Mouse (Mus musculus) NIH3T3 (cell line): Measurements from ENCODE around the gene Ncbp3.

Experiments used
- DNase-seq: peaks from one replicate; pipeline ENCODE4 v3.0.0-alpha.2; 2012; ENCODE audit warnings: low read depth

Ncbp3 gene

DNA sequence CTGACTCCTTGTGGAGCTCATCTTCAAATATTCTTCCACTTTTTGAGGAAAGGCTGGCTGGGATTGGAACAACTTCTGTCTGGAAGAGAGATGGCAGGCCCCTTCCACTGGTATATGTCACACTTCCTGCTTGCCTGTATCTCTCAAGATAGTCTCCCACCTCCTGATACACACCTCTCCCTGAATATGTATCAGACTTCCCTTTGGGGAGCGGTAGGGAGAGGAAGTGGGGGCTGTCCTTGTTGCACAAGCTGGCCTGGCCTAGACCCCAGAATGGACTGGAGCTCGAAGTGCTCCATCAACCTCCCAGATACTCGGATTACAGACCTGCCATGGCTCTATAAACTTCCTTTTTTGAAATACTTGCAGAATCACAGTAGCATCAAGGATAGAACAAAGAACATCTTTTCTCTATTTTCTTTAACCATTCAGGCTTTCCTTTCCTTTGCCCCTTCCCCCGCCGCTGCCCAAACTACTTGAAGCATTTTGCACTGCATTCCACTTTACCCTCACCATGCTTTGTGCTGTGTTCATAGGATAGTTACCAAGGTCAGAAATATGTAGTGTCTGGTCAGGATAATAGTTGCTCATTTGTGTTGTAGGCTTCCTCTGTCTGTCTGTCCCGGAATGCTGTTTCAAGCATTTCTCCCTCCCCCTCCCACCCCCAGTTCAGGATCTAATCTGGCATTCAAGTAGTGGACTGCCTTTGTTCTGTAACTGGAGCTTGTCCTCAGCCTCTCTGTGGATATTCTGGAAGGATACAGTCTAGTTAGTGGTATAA lies 40.3 kb downstream of the Ncbp3 start:
- DNase-seq, result no peak

DNA sequence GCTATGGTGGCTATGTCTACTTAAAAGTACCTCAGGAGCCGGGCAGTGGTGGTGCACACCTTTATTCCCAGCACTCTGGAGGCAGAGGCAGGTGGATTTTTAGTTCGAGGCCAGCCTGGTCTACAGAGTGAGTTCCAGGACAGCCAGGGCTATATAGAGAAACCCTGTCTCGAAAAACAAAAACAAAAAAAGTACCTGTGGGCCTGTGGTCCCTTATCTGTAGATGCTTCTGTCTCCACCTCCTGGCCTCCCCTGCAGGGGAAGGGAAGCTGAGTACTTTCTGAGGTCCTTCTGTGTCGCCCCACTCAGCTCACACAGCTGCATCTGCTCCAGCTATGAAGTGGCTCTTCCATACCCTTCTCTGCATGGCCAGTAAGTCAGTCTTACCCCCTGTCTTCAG lies 42.7 kb downstream of the Ncbp3 start, which contains the start of gene Itgae:
Gene Itgae, plus strand, starts transcription at position 301 of the 400 bp plus-strand sequence.
- no peak for DNase-seq

DNA sequence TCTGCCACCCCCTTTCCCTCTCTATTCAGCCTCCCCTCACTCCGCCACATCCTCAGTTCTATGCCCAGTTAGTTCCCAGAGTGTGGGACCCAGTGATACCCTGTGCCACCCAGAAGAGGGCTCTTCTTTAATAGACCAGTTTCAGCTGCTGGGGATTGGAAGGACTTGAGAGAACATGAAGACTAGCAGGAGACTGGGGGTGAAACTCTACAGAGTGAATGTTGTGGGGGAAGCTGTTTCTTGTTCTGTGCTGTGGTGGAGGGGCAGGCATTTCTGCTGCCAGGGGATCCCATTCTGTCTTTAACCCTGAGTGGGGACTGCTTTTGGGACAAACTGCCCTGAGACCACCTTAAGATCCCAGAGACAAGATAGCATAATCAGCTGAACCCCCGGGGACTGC lies 43.2 kb downstream of the Ncbp3 start:
- DNase-seq, result no peak

- DNase-seq, result no peak
These were observed 44.5 kb downstream of the Ncbp3 start for GRCm38 (mm10) chr11:73092057-73092456.

- DNase-seq, result peak; percentile 20
These were observed 45.3 kb downstream of the Ncbp3 start for GRCm38 (mm10) chr11:73092877-73093276.

DNA sequence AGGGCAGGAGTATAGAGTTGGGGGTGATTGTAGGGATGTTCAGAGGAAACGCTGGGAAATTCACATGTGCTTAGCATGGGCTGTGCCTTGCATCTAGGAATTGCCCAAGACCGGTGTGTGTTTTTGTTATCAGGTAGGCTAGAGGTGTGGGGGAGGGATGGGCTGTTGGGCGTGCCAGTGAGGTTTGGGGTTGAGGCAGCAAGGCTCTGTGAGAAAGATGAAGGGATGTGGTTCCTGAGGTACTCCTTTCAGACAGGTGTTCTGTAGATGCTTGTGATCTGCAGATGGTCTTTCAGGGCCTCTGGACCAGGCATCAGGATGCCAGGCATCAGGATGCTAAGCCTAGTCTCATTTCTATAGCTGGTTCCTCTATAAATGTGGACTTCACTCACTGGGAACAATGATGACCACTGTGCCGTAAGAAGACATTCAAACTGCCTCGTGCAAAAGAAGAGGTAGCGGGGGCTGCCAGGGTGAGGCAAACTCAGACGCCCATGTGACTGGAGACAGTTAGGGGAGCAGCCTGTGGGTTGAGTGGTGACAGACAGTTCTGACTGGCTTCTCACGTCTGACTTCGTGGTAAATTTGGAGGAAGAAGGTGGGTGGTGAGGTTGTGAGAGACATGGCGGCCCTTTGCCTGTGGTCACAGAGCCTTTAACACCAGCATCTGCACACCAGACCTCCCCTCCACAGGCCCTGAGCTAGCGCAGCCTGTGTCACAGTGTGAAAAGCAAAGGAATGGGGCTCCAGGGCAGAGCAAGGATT lies 46.8 kb downstream of the Ncbp3 start:
- no peak for DNase-seq

DNA sequence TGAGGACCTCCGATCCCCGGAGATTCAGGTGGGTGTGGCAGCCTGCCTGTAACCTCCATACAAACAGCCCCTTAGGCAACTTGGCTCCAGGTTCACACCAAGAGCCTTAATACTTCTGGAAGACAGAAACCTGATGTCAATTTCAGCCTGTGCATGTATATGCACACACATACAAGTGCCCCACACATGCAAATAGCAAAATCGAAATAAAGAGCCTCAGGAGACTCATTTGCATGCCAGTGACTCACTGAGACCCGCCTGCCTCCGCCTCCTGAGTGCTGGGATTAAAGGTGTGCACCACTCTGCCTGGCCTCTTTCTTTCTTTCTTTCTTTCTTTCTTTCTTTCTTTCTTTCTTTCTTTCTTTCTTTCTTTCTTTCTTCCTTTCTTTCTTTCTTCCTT lies 51.3 kb downstream of the Ncbp3 start:
- peak; percentile 14 for DNase-seq

- no peak for DNase-seq
These were observed 52.6 kb downstream of the Ncbp3 start for GRCm38 (mm10) chr11:73099976-73100750.

- no peak for DNase-seq
These were observed 53.7 kb downstream of the Ncbp3 start for GRCm38 (mm10) chr11:73101308-73101707.

- DNase-seq, result no peak
These were observed 57.7 kb downstream of the Ncbp3 start for GRCm38 (mm10) chr11:73105246-73105645.

DNA sequence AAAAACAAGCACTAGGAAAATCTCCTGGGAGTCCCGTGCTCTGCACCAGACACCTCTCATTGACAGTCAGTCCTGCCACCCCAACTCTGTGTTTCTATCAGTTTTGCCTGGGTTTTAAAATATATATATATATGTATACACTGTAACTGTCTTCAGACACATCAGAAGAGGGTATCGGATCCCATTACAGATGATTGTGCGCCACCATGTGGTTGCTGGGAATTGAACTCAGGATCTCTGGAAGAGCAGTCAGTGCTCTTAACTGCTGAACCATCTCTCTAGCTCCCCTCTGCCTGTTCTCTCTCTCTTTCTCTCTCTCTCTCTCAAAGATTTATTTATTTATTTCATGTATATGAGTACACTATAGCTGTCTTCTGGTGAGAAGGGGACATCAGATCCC lies 59.8 kb downstream of the Ncbp3 start:
- DNase-seq, result peak; percentile 27

DNA sequence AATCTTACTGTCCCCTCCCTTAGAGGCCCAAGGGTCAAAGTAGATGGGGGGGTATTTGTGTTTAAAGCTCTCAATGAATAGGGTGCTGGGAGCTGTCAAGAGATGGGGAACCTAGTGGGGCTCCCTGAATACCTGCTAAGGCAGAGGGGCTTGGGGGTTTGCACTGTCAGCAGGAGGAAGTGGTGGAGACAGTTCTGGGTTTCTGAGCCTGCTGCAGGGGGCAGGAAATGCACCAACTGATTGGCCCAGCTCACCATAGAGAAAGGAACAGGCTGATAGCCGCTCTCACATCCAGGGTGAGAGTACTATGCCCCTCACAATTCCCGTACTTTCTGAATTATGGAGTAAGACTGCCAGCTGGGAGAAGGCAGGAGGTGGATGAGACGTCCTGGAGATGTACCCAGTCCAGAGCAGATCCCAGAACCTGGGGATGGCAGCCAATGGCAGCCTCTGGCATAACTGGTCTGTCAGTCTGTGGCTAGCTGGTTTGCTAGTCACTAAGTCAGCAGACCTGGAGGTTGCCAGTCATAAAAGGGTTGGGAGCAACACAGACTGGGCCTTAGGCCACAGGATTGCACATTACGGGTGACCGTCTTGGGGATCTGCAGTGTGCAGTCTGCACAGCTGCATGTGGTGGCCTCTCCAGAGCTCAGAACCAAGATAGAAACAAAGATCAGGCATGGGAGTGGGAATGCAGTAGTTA lies 60.8 kb downstream of the Ncbp3 start:
- peak; percentile 54 for DNase-seq

DNA sequence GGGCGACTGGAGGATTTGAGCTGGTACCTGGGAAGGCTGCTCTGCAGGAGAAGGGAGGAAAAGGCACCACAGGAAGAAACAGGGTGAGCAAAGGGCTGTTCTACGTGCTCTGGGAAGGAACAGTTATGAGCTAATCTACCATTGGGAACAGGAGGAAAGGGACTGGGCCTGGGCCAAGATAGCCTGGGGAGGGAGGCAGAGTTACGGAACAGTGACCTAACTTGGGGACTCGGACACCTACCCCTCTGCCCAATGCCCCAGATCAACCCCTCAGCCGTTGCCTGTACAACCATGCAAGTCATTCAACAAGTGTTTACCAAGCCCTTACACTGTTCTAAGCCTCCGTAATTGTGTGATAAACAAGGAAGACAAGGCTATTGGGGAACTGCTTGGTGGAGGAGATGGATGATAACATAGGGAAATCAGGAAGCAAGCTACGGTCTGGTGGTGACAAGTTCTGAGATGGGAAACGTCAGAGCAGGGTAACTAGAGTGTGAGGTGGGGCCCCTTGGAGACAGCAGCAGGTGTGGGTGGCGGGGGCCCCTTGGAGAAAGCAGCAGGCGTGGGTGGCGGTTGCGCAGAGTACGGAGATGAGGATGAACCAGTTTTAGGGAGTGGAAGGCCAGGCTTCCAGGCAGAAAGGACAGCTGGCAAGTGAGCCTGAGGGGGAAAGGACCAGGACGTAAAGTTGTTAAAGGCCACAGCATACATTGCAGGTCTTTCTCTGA lies 61.5 kb downstream of the Ncbp3 start:
- no peak for DNase-seq

DNA sequence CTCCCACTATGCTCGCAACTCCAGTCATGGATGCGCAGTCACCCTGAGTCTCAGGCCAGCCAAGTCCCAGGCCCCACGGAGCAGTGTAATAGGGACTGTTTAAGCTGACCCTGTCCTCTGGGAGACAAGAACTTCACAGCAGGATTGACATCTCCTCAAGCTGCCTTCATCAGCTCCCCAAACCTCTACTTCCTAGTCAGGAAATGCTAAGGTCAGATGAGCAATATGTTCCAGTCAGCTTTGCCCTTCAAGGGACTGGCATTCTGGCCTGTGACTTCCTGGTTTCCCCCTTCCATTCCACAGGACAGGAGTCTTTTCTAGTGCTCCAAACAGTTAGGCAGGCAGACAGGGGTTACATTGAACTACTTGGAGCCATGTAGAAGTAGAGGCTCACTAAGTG lies 62.4 kb downstream of the Ncbp3 start:
- DNase-seq, result no peak

- DNase-seq, result no peak
These were observed 63.8 kb downstream of the Ncbp3 start for GRCm38 (mm10) chr11:73111414-73111813.

- DNase-seq, result no peak
These were observed 78.9 kb downstream of the Ncbp3 start for GRCm38 (mm10) chr11:73126495-73126894.

DNA sequence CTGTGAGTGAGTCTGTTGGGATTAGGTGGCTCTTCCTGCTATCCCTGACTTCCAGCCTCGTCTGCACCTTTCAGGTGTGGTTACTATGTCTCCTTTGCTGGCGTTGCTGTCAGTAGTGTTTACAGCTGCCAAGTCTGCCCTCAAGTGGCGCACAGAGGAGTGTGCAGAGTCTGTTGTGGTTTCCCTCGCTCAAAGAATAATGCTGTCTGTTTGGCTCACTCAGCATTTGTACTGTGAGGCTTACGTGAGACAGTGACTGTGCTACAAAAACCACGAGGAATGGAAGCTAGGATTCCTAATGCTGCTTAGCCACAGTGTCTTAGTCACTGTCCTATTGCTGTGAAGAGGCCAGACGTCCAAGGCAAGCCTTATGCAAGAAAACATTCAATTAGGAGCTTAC lies 83.4 kb downstream of the Ncbp3 start:
- peak; percentile 43 for DNase-seq

GRCm38 (mm10) chr11:73132999-73133398 lies 85.4 kb downstream of the Ncbp3 start:
- no peak for DNase-seq

- DNase-seq, result no peak
These were observed 86.6 kb downstream of the Ncbp3 start for GRCm38 (mm10) chr11:73134222-73134621.

DNA sequence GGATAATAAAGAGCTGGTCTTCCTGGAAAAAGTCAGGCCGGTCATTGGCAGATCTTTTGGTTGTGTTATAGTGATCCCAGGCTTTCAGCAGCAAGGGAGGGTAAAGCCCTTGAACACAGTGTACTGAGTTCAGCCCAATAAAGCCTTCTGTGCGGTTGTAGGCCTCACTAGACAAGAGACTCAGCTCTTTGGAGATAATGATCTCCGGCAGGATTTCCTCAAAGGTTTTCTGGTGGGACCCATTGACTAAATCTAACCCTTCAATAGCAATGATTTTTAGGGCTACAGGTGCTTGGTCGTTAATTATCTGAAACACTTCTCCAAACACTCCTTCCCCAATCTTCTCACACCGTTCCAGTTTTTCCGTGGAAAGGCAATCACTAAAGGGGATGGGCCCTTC lies 89.0 kb downstream of the Ncbp3 start:
- DNase-seq, result no peak

GRCm38 (mm10) chr11:73137116-73137515 lies 89.5 kb downstream of the Ncbp3 start:
- peak; percentile 72 for DNase-seq
